Mouse (Mus musculus) heart, embryonic 11.5 days (tissue): ENCODE data around the gene Tmem223. TPM values are rescaled to one million over a fixed set of nuclear protein-coding genes. Genes with fewer than 3 reads are reported as not detected.

Source experiments
- ATAC-seq: fragments of 200-750 bp; cut with Nextera tagmentation; replicated peaks from 2 replicates; pipeline ENCODE4 v1.8.0; 2017; ENCODE audit warnings: moderate library complexity; ENCODE audit not compliant: insufficient number of reproducible peaks, low FRiP score, low TSS enrichment
- H3K27ac ChIP-seq: fragments of 300-500 bp; sonication (generic); 2 replicates; pipeline ENCODE4 v1.5.1; 2014; ENCODE audit warnings: mild to moderate bottlenecking, low read depth, low read length
- H3K27me3 ChIP-seq: fragments of 300-500 bp; sonication (generic); 2 replicates; pipeline ENCODE4 v1.6.1; 2014; ENCODE audit warnings: mild to moderate bottlenecking, low read length, mixed read lengths; ENCODE audit not compliant: control insufficient read depth, insufficient read depth
- H3K36me3 ChIP-seq: fragments of 300-500 bp; sonication (generic); 2 replicates; pipeline ENCODE4 v1.6.1; 2014; ENCODE audit warnings: mild to moderate bottlenecking, low read length, moderate library complexity, mixed read lengths; ENCODE audit not compliant: control insufficient read depth, insufficient read depth
- H3K4me1 ChIP-seq: fragments of 300-500 bp; sonication (generic); 2 replicates; pipeline ENCODE4 v1.6.1; 2014; ENCODE audit warnings: low read length; ENCODE audit not compliant: control insufficient read depth, insufficient read depth
- H3K4me2 ChIP-seq: fragments of 300-500 bp; sonication (generic); 2 replicates; pipeline ENCODE4 v1.6.1; 2014; ENCODE audit warnings: mild to moderate bottlenecking, moderate library complexity
- H3K4me3 ChIP-seq: fragments of 300-500 bp; sonication (generic); 2 replicates; pipeline ENCODE4 v1.5.1; 2014; ENCODE audit warnings: low read depth, low read length
- H3K9ac ChIP-seq: fragments of 300-500 bp; sonication (generic); 2 replicates; pipeline ENCODE4 v1.6.1; 2014; ENCODE audit warnings: mild to moderate bottlenecking, low read depth, low read length, moderate library complexity
- H3K9me3 ChIP-seq: fragments of 300-500 bp; sonication (generic); replicated peaks from 2 replicates; pipeline ENCODE4 v1.6.1; 2016; ENCODE audit warnings: low read length; ENCODE audit not compliant: control insufficient read depth
- WGBS: fragments of 180-500 bp; shearing (Covaris S2); extraction: QIAGEN DNeasy Blood & Tissue Kit; methylation state at CpG from one replicate; pipeline ENCODE4 v1.1.7; 2014; ENCODE audit not compliant: insufficient replicate concordance; 5-methylcytosine and 5-hydroxymethylcytosine counted together
- polyA plus RNA-seq: library from polyadenylated mRNA; unstranded; fragments of >200 nt; fragmentation: Nextera tagmentation; extraction: Ambion mirVana; gene quantifications from 2 replicates; pipeline ENCODE4 v1.2.1, GENCODE M21; 2014

Gene Tmem223
- 146 and 150 TPM in 2 replicates for polyA plus RNA-seq

DNA sequence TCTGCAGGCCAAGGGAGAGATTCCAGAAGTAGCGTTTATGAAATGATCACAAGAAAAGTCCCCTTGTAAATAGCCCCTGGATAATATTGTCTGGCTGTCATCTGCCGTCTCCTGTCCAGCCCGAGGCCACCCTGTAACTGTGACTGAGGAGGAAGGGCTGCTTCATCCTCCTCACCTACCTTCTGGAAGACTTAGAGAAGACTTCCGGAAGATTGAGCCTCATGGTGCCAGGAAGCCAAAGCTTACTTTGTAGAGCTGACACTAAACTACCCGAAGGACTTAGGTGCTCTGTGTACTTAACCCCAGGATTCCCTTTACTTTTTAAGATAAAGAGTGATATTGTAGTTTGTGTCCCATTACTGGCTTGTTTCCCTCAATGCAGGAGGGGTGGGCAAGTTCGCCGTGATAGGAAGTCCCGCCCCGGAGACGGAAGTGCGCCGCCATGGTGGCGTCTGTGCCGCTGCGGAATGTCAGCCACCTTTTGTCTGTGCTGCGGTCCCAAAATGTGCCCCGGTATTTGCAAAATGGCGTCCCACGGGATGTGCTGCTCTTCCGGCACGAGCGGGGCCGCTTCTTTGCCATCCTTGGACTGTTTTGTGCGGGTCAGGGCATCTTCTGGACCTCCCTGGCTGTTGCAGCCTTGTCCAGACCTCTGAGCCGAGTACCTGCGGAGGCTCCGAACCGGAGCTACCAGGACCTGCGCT lies at the start of gene Tmem223:
Tmem223 (plus strand) TSS at position 430 of the 704 bp plus-strand sequence.
- Histone ChIP-seq H3K27ac (peak within 1 kb of the TSS; percentile 89), H3K36me3 (peaks cover 35% of the 10 kb centered on the region), H3K9ac (peak within 1 kb of the TSS; percentile 98), H3K4me3 (peak within 1 kb of the TSS; percentile 87), H3K9me3 (no peaks in the 10 kb centered on the region), H3K4me1 (peaks cover 17% of the 10 kb centered on the region), H3K27me3 (no peaks in the 10 kb centered on the region), H3K4me2 (peak within 1 kb of the TSS; percentile 82)
- ATAC-seq = peak; percentile 28; the same call in 1 of the 2 replicates
- WGBS = 19% methylated on average over 29 of the region's 29 CpGs

DNA sequence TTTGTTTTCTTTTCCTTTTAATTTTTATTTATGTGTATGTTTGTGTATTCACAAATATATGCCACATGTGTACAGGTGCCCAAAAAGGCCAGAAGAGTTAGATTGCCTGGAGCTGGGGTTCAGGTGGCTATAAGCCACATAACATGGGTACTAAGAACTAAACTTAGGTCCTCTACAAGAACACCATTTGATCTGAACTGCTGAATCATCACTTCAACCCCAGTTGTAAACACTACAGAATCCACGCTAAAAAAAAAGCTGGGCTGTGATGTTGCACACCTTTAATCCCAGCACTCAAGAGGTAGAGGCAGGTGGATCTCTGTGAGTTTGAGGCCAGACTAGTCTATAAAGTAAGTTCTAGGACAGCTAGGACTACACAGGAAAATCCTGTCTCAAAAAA lies 49.4 kb upstream of the Tmem223 start:
- Histone ChIP-seq H3K36me3 (peaks cover 16% of the 10 kb centered on the region), H3K4me1 (peaks cover 15% of the 10 kb centered on the region), H3K9me3 (no peaks in the 10 kb centered on the region), H3K4me2 (peak overlapping the region; percentile 92), H3K9ac (no peak overlapping the region), H3K27ac (no peak overlapping the region), H3K27me3 (no peaks in the 10 kb centered on the region), H3K4me3 (no peak overlapping the region)
- 74% methylated on average over 1 of the region's 1 CpGs for WGBS
- ATAC-seq = no peak

DNA sequence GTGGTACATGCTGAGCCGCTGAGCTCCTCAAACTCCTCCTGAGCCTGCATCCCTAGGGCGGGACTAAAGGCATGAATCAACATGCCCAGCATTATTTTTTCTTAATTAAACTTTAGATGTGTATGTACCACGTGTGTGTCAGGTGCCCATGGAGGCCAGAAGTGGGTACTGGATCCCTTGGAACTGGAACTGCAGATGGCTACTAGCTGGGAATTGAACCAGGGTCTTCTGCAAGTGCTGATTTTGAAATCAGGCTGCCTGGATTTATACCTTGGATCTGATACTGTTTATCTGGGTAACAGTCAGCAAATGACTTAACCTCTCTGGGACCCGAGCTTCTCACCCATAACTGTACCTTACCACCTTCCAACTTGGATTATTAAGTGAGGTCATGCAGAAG lies 48.8 kb upstream of the Tmem223 start:
- Histone ChIP-seq H3K27me3 (no peaks in the 10 kb centered on the region), H3K9ac (peak overlapping the region; percentile 95), H3K4me2 (peak overlapping the region; percentile 92), H3K9me3 (no peaks in the 10 kb centered on the region), H3K4me1 (peaks cover 15% of the 10 kb centered on the region), H3K4me3 (peak overlapping the region; percentile 80), H3K27ac (peak overlapping the region; percentile 96), H3K36me3 (peaks cover 20% of the 10 kb centered on the region)
- no peak for ATAC-seq
- WGBS = 56% methylated on average over 4 of the region's 4 CpGs

DNA sequence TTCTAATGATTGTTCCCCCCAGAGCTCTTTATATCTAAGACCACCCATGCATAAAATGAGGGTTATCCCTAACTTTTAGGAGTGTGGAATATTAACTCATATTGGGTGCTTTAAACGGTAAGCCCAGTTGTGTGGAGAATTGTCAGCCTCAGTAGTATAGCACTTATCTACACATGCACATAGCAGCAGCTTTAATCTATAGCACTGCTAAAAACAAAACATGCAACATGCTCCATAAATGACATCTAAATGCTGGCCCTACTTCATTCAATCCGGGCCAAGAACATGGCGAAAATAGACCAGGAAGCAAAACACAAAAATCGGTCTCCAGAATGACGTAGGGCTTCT lies 48.3 kb upstream of the Tmem223 start:
- Histone ChIP-seq H3K9ac (peak overlapping the region; percentile 95), H3K36me3 (peaks cover 20% of the 10 kb centered on the region), H3K4me3 (peak overlapping the region; percentile 80), H3K4me1 (peaks cover 15% of the 10 kb centered on the region), H3K27ac (peak overlapping the region; percentile 96), H3K27me3 (no peaks in the 10 kb centered on the region), H3K4me2 (peak overlapping the region; percentile 92), H3K9me3 (no peaks in the 10 kb centered on the region)
- WGBS = 0% methylated on average over 5 of the region's 5 CpGs
- no peak for ATAC-seq

DNA sequence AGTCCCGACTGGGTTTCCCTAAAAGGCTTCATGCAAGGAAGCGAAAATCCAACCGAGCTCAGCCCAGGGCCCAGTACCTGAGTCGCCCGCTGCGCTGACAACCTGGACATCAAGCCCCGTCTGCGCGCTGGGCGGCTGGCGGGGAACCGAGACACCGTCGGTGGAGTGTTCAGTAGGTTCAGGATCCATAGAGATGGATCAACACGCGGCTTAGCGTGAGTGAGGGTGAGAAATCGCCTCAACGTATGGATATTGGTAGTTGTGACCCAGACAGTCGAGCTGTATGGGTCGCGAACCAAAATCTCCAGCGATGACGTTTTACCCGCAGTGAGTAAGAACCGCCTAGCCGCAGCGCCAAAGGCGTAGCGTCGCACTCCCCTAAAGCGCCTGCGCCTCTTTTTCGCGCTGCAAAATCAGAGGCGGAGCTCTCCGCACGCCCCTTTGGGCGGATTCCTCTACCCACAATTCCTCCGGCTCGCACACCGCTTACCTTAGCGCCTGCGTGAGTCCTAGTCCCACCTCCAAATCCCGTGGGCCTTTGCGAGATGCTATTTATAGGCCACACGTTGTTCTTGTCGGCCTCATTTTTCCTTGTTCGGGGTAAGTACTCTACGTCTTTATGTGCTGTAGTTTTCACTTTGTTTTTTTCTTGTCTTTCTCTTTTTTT lies 47.8 kb upstream of the Tmem223 start, which contains the start of gene Slc3a2:
Slc3a2 (minus strand) TSS at position 463 of the 667 bp plus-strand sequence.
- Histone ChIP-seq H3K27ac (peak within 1 kb of the TSS; percentile 96), H3K27me3 (no peaks in the 10 kb centered on the region), H3K9me3 (no peaks in the 10 kb centered on the region), H3K9ac (peak within 1 kb of the TSS; percentile 95), H3K4me3 (peak within 1 kb of the TSS; percentile 80), H3K4me2 (peak within 1 kb of the TSS; percentile 92), H3K4me1 (peaks cover 15% of the 10 kb centered on the region), H3K36me3 (peaks cover 20% of the 10 kb centered on the region)
- peak; percentile 93 for ATAC-seq
- WGBS = under 1% methylated on average over 50 of the region's 50 CpGs

DNA sequence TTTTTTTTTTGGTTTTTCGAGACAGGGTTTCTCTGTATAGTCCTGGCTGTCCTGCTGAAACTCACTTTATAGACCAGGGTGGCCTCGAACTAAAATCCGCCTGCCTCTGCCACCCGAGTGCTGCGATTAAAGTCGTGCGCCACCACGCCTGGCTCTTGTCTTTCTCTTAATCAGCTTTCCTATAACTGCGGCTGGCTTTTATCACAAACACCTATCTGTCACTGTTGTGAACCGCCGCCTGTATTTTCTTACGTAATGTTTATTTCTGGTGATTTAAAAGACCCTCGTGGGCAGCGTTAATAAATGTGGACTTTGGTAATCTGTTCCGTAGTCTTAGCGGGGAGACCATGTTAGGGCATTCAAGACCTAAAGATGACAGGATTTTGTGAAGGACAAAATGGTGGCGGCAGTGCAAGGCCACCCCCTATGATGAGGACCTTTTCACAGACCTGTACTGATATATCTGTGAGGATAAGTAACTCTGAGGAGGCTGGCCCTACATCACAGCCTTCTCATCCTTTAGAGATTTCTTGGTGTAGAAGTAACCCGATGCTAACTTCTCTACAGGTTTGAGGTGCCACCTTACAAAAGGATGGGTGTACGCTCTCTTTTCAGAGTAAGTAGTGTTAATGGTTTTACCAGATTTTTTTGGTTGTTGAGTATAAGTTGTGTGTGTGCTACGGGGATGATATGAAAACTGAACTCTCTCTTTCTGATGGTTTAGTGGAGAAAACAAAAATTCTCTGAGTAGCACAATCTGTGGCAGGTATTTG lies 47.0 kb upstream of the Tmem223 start:
- no peak for ATAC-seq
- peaks cover 15% of the 10 kb centered on the region for H3K4me1 ChIP-seq

DNA sequence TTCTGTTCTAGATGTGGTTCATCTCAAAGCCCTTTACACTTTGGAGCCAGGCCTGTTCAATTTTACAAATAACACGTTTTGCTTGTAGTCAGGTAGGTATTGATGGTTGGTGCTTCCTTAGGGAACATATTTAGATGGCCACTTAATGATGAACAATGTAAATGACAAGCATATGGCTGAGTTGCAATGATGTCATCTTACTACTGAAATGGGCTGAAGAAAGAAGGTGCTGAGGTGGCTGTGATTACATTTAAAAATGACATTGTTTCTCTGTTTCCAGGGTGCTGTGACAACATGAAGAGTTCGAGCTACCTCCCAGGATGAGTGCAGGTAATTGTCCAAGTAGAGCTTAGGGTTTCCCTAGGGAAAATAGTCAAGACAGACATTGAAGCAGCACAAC lies 46.4 kb upstream of the Tmem223 start:
- WGBS = 2% methylated on average over 2 of the region's 2 CpGs
- Histone ChIP-seq H3K27me3 (no peaks in the 10 kb centered on the region), H3K4me1 (peaks cover 15% of the 10 kb centered on the region), H3K4me2 (peak overlapping the region; percentile 92), H3K9me3 (no peaks in the 10 kb centered on the region), H3K36me3 (peaks cover 20% of the 10 kb centered on the region), H3K4me3 (peak overlapping the region; percentile 80), H3K27ac (peak overlapping the region; percentile 87), H3K9ac (peak overlapping the region; percentile 95)
- no peak for ATAC-seq

More for the DNA sequence above, 47.0 kb upstream of the Tmem223 start:
- Histone ChIP-seq H3K4me3 (peak overlapping the region; percentile 80), H3K9me3 (no peaks in the 10 kb centered on the region), H3K27me3 (no peaks in the 10 kb centered on the region), H3K36me3 (peaks cover 20% of the 10 kb centered on the region), H3K4me2 (peak overlapping the region; percentile 92), H3K27ac (peak overlapping the region; percentile 87), H3K9ac (peak overlapping the region; percentile 95)
- WGBS = under 1% methylated on average over 20 of the region's 20 CpGs

DNA sequence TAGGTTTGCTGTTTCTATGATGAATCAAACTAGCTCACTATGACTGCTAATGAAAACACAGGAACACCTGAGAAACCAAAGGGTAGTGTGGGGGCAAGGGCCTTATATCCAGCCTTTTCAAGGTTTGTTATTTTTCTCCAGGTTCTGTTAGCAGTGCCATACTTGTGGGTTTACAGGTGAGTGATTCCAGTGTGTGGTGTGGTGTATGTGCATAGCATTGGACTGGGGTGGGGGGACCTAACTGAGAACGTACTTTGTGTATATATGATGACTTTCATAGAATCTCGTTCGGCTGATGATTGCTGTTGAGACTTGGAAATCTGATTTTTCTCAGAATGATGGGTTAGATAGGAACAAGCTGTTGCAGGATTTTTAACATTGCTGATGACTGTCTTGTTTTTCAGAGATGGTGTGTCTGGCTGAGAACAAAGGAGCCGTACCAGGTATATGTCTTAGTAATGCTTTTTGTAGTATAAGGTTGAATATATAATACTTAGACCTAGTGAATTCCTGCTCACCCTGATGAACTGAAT lies 45.6 kb upstream of the Tmem223 start:
- H3K27ac ChIP-seq = 0 out of 2 replicates have a peak overlapping the region, but pooled peaks have one; percentile 46
- peak overlapping the region; percentile 95 for H3K9ac ChIP-seq
- ATAC-seq = no peak
- H3K36me3 ChIP-seq = peaks cover 20% of the 10 kb centered on the region
- peak overlapping the region; percentile 80 for H3K4me3 ChIP-seq
- no peaks in the 10 kb centered on the region for H3K9me3 ChIP-seq
- no peaks in the 10 kb centered on the region for H3K27me3 ChIP-seq
- WGBS = 65% methylated on average over 4 of the region's 4 CpGs
- H3K4me1 ChIP-seq = peaks cover 15% of the 10 kb centered on the region
- peak overlapping the region; percentile 92 for H3K4me2 ChIP-seq
